Mouse (Mus musculus): ENCODE data around the gene Ntrk1.
A peak's percentile ranks its signal among the peaks of the same experiment; 100 is the strongest.

Ntrk1 gene

DNA sequence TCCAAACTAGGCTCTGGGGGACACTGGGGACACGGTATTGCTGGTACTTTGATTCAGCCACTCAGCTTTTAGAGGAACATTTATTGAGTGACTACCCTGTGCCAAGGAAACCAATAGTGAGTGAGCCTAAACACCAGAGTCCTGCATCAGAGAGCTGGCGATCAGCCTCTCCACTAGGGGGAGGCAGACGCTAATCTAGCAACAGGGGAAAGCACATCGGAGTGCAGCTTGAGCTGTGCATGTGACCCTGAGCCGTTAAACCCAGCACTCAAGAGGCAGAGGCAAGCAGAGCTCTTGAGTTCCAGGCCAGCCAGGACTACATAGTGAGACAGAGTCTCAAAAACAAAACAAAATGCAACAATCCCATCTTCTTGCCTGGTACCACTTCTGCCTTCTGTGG lies 45.9 kb downstream of the Ntrk1 start:
- peak; percentile 77 to 81 for DNase-seq

DNA sequence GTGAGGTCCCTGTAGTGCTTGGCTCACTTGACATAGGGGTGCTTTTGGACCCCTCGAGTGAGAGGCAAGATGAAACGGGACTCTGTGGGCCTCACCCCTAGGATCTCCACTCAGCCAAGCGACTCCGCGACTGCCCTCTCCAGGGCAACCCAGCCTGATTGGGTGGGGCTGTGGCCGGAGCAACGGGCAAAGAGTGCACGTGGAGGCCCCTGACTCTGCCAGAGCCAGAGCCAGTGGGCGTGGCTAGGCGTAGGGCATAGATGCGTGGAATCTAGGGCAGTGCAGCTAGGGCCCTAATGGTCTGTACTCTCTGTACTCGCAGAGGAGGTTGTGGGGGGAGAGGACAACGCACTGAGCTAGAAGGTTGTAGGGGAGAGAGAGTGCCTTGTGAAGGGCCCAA lies 46.5 kb downstream of the Ntrk1 start, which contains the start of gene Lrrc71:
TSS of gene Lrrc71 (minus strand) at position 195 of the 400 bp plus-strand sequence.
- peak; percentile 67 to 86 for DNase-seq

GRCm38 (mm10) chr3:87745036-87745659 lies 49.8 kb downstream of the Ntrk1 start:
- DNase-seq: no peak

DNA sequence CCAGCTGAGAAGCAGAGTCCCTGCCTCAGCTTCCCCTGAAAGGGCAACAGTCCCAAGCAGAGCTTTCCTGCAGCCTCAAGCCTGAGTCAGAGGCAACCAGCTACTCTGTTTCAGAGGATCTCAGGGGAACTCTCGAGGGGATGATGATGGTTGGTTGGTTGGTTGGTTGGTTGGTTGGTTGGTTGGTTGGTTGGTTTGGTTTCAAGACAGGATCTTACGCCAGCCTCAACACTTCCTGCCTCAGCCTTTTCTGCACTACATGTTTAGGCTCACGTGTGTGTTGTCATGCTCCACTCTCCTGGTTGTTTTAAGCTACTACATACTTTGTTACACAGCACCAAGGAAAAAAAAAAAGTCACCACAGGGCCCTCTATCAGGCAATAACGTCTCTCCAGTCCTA lies 51.0 kb downstream of the Ntrk1 start:
- DNase-seq: no peak

- DNase-seq: no peak
Observed at GRCm38 (mm10) chr3:87742735-87743134, 52.2 kb downstream of the Ntrk1 start.

DNA sequence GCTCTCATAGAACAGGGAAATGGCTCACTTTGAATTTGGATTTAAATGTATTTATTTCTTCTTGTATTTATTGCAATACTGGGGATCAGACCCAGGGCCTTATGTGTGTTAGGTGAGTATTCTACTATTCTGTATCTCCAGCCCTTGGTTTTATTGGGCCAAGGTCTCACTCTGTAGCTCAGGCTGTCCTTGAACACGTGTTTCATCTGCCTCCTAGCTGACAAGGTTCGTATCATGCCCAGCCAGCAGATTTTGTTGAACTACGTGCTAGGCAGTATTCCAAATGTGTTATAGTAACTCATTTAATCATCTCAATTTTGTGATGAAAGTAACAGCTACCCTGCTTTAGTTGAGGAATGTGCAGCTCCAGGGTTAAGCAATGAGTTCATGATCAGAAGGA lies 52.9 kb downstream of the Ntrk1 start:
- no peak for DNase-seq

GRCm38 (mm10) chr3:87738906-87739305 lies 56.1 kb downstream of the Ntrk1 start:
- no peak for DNase-seq

- no peak for DNase-seq
Observed at GRCm38 (mm10) chr3:87735335-87735734, 59.6 kb downstream of the Ntrk1 start.

DNA sequence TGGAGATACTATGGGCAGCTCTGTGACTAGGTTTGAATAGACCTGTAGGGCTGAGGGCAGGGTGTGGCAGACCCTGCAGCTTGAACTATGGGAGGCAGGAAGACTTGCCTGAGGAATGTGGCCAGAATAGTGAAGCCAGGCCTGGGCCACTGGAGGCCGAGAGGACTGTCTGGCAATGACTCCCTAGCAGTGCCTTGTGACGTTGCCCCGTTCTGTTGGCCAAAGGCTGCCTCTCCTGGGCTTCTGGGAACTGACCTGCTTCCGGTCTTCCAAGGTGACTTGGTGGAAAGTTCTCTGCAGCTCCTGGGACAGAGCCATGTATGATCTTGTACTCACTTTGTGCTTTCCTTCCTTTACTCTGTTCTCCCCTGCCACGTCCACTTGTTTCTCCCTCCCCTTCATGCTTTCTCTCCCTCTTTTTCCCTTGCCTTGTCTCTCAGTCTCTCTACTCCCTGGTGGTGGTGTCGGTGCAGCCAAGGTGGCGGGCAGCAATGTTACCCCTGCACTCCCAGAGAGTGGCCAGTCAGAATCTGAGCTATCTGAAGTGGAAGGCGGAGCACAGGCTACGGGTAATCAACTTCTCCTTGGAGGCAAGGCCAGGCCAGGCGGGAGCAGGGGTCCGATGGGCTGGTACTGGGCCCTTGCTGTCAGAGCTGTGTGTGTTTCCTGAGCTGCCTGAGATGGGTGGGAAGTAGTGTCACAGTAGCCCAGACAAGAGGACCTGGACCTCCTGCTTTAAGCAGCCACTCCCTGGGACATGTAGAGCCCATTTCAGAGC lies 60.8 kb downstream of the Ntrk1 start:
- no peak for DNase-seq

GRCm38 (mm10) chr3:87733098-87733497 lies 61.9 kb downstream of the Ntrk1 start:
- no peak for DNase-seq

- DNase-seq: peak in 1 of 2 experiments; percentile 5
Observed at GRCm38 (mm10) chr3:87728696-87729095, 66.3 kb downstream of the Ntrk1 start.

Data from kidney, postnatal 25 days (tissue).